Mouse (Mus musculus) heart, embryonic 11.5 days (tissue): ENCODE results near the gene Il12rb1. TPM values are rescaled to one million over a fixed set of nuclear protein-coding genes. Genes with fewer than 3 reads are reported as not detected.

Experiments used
- ATAC-seq: fragments of 200-750 bp; cut with Nextera tagmentation; replicated peaks from 2 replicates; pipeline ENCODE4 v1.8.0; 2017; ENCODE audit warnings: moderate library complexity; ENCODE audit not compliant: insufficient number of reproducible peaks, low FRiP score, low TSS enrichment
- H3K27ac ChIP-seq: fragments of 300-500 bp; sonication (generic); 2 replicates; pipeline ENCODE4 v1.5.1; 2014; ENCODE audit warnings: mild to moderate bottlenecking, low read depth, low read length
- H3K27me3 ChIP-seq: fragments of 300-500 bp; sonication (generic); 2 replicates; pipeline ENCODE4 v1.6.1; 2014; ENCODE audit warnings: mild to moderate bottlenecking, low read length, mixed read lengths; ENCODE audit not compliant: control insufficient read depth, insufficient read depth
- H3K36me3 ChIP-seq: fragments of 300-500 bp; sonication (generic); 2 replicates; pipeline ENCODE4 v1.6.1; 2014; ENCODE audit warnings: mild to moderate bottlenecking, low read length, moderate library complexity, mixed read lengths; ENCODE audit not compliant: control insufficient read depth, insufficient read depth
- H3K4me1 ChIP-seq: fragments of 300-500 bp; sonication (generic); 2 replicates; pipeline ENCODE4 v1.6.1; 2014; ENCODE audit warnings: low read length; ENCODE audit not compliant: control insufficient read depth, insufficient read depth
- H3K4me2 ChIP-seq: fragments of 300-500 bp; sonication (generic); 2 replicates; pipeline ENCODE4 v1.6.1; 2014; ENCODE audit warnings: mild to moderate bottlenecking, moderate library complexity
- H3K4me3 ChIP-seq: fragments of 300-500 bp; sonication (generic); 2 replicates; pipeline ENCODE4 v1.5.1; 2014; ENCODE audit warnings: low read depth, low read length
- H3K9ac ChIP-seq: fragments of 300-500 bp; sonication (generic); 2 replicates; pipeline ENCODE4 v1.6.1; 2014; ENCODE audit warnings: mild to moderate bottlenecking, low read depth, low read length, moderate library complexity
- H3K9me3 ChIP-seq: fragments of 300-500 bp; sonication (generic); replicated peaks from 2 replicates; pipeline ENCODE4 v1.6.1; 2016; ENCODE audit warnings: low read length; ENCODE audit not compliant: control insufficient read depth
- whole genome bisulfite sequencing: fragments of 180-500 bp; shearing (Covaris S2); extraction: QIAGEN DNeasy Blood & Tissue Kit; methylation state at CpG from one replicate; pipeline ENCODE4 v1.1.7; 2014; ENCODE audit not compliant: insufficient replicate concordance; 5-methylcytosine and 5-hydroxymethylcytosine counted together
- polyA plus RNA-seq: library from polyadenylated mRNA; unstranded; fragments of >200 nt; fragmentation: Nextera tagmentation; extraction: Ambion mirVana; gene quantifications from 2 replicates; pipeline ENCODE4 v1.2.1, GENCODE M21; 2014

Il12rb1 gene
- polyA plus RNA-seq, 1 experiment from 2014 or later, result not detected

GRCm38 (mm10) chr8:70851837-70852236 lies 43.6 kb downstream of the Il12rb1 start:
- Histone ChIP-seq H3K36me3 (no peaks in the 10 kb centered on the region), H3K9ac (no peak overlapping the region), H3K4me2 (no peak overlapping the region), H3K4me3 (no peak overlapping the region), H3K4me1 (no peaks in the 10 kb centered on the region), H3K9me3 (no peaks in the 10 kb centered on the region), H3K27me3 (peaks cover 33% of the 10 kb centered on the region), H3K27ac (no peak overlapping the region)
- no peak for ATAC-seq
- 45% methylated on average over 6 of the region's 6 CpGs for WGBS

GRCm38 (mm10) chr8:70852595-70853231 lies 44.5 kb downstream of the Il12rb1 start:
- Histone ChIP-seq H3K27ac (no peak overlapping the region), H3K9ac (no peak overlapping the region), H3K4me3 (no peak overlapping the region), H3K4me2 (no peak overlapping the region), H3K27me3 (peaks cover 31% of the 10 kb centered on the region), H3K4me1 (no peaks in the 10 kb centered on the region), H3K9me3 (no peaks in the 10 kb centered on the region), H3K36me3 (no peaks in the 10 kb centered on the region)
- 84% methylated on average over 41 of the region's 41 CpGs for WGBS
- no peak for ATAC-seq

- no peak for ATAC-seq
- Histone ChIP-seq H3K4me2 (no peak overlapping the region), H3K9me3 (no peaks in the 10 kb centered on the region), H3K9ac (no peak overlapping the region), H3K36me3 (no peaks in the 10 kb centered on the region), H3K27me3 (peaks cover 27% of the 10 kb centered on the region), H3K27ac (no peak overlapping the region), H3K4me1 (no peaks in the 10 kb centered on the region), H3K4me3 (no peak overlapping the region)
- 73% methylated on average over 2 of the region's 2 CpGs for WGBS
Measured at GRCm38 (mm10) chr8:70853863-70854262, 45.6 kb downstream of the Il12rb1 start.

GRCm38 (mm10) chr8:70856028-70856427 lies 47.8 kb downstream of the Il12rb1 start:
- 62% methylated on average over 5 of the region's 5 CpGs for WGBS

GRCm38 (mm10) chr8:70856541-70857197 lies 48.4 kb downstream of the Il12rb1 start:
- Histone ChIP-seq H3K4me3 (peak overlapping the region; percentile 45), H3K27ac (no peak overlapping the region), H3K4me2 (peak overlapping the region; percentile 83), H3K9ac (peak overlapping the region; percentile 62), H3K36me3 (no peaks in the 10 kb centered on the region), H3K4me1 (no peaks in the 10 kb centered on the region), H3K9me3 (no peaks in the 10 kb centered on the region), H3K27me3 (peaks cover 28% of the 10 kb centered on the region)
- peak; percentile 72 for ATAC-seq
- WGBS, result 10% methylated on average over 33 of the region's 33 CpGs

More at GRCm38 (mm10) chr8:70856028-70856427, 47.8 kb downstream of the Il12rb1 start:
- Histone ChIP-seq H3K27me3 (peaks cover 23% of the 10 kb centered on the region), H3K4me1 (no peaks in the 10 kb centered on the region), H3K9ac (no peak overlapping the region), H3K36me3 (no peaks in the 10 kb centered on the region), H3K4me3 (no peak overlapping the region), H3K27ac (no peak overlapping the region), H3K4me2 (no peak overlapping the region), H3K9me3 (no peaks in the 10 kb centered on the region)
- ATAC-seq, result no peak

- Histone ChIP-seq H3K4me1 (no peaks in the 10 kb centered on the region), H3K9me3 (no peaks in the 10 kb centered on the region), H3K9ac (no peak overlapping the region), H3K36me3 (no peaks in the 10 kb centered on the region), H3K4me3 (no peak overlapping the region), H3K27me3 (peaks cover 33% of the 10 kb centered on the region), H3K27ac (no peak overlapping the region), H3K4me2 (no peak overlapping the region)
- ATAC-seq, result no peak
- WGBS, result 13% methylated on average over 4 of the region's 4 CpGs
Measured at GRCm38 (mm10) chr8:70857516-70857915, 49.3 kb downstream of the Il12rb1 start.

- H3K4me2 ChIP-seq, result peak within 1 kb of the TSS; percentile 88
- peaks cover 34% of the 10 kb centered on the region for H3K27me3 ChIP-seq
- H3K27ac ChIP-seq, result peak within 1 kb of the TSS; percentile 29; the same call in 1 of the 2 replicates
- H3K36me3 ChIP-seq, result no peaks in the 10 kb centered on the region
- peak within 1 kb of the TSS; percentile 72 for H3K9ac ChIP-seq
- peaks cover 31% of the 10 kb centered on the region for H3K4me1 ChIP-seq
- no peaks in the 10 kb centered on the region for H3K9me3 ChIP-seq
- WGBS, result under 1% methylated on average over 54 of the region's 55 CpGs
- peak within 1 kb of the TSS; percentile 61 for H3K4me3 ChIP-seq
- ATAC-seq, result no peak
Measured at GRCm38 (mm10) chr8:70862824-70863641, 54.8 kb downstream of the Il12rb1 start, which contains the start of gene Kcnn1. TSS of gene Kcnn1 (minus strand) at chr8:70863258.

GRCm38 (mm10) chr8:70863956-70864711 lies 55.9 kb downstream of the Il12rb1 start:
- no peak for ATAC-seq
- 2% methylated on average over 46 of the region's 46 CpGs for WGBS
- H3K9ac ChIP-seq, result peak overlapping the region; percentile 72
- H3K27me3 ChIP-seq, result peaks cover 34% of the 10 kb centered on the region
- H3K9me3 ChIP-seq, result no peaks in the 10 kb centered on the region
- H3K4me2 ChIP-seq, result peak overlapping the region; percentile 88
- H3K4me3 ChIP-seq, result peak overlapping the region; percentile 61
- peaks cover 39% of the 10 kb centered on the region for H3K4me1 ChIP-seq
- no peak overlapping the region for H3K27ac ChIP-seq
- no peaks in the 10 kb centered on the region for H3K36me3 ChIP-seq
